Mouse (Mus musculus) liver, postnatal 0 days (tissue): Measurements from ENCODE around the gene Ttll12.

Experiments used
- CTCF ChIP-seq: sonication (generic); IDR thresholded peaks from 2 replicates; pipeline ENCODE4 v1.5.1; 2016; ENCODE audit warnings: antibody characterized with exemption, low read depth
- EP300 ChIP-seq: IDR thresholded peaks from 2 replicates; pipeline ENCODE4 v1.6.1; 2016; ENCODE audit warnings: antibody characterized with exemption, low read depth, mild to moderate bottlenecking

GRCm38 (mm10) chr15:83574731-83575351, 20.1 kb downstream of the Ttll12 start:
- TF ChIP-seq EP300 = no peak
- no peak for TF ChIP-seq CTCF
